Mouse (Mus musculus) MEL (cell line): ENCODE data around the gene Dnaja2.

Experiments
- CTCF ChIP-seq, 3 experiments: IDR thresholded peaks in 2 of 3; conservative IDR thresholded peaks in 1 of 3; 2 replicates each; pipeline ENCODE4 v1.5.1; 2011 to 2012; ENCODE audit warnings: low read length in 3 of 3, low read depth in 2 of 3, mild to moderate bottlenecking in 2 of 3, improper control_type of control experiment in 1 of 3, inconsistent platforms in 1 of 3, mixed read lengths in 1 of 3, moderate library complexity in 1 of 3; ENCODE audit not compliant: control insufficient read depth in 1 of 3, insufficient read depth in 1 of 3, poor library complexity in 1 of 3, severe bottlenecking in 1 of 3
- ELF1 ChIP-seq: IDR thresholded peaks from 2 replicates; pipeline ENCODE4 v1.6.1; 2014; ENCODE audit warnings: low read depth, mild to moderate bottlenecking, inconsistent platforms, low read length, improper control_type of control experiment, moderate library complexity
- EP300 ChIP-seq, 2 experiments: IDR thresholded peaks; 2 replicates each; pipeline ENCODE4 v1.6.1; 2011; ENCODE audit warnings: improper control_type of control experiment in 2 of 2, low read length in 2 of 2, low read depth in 1 of 2, mild to moderate bottlenecking in 1 of 2
- SIN3A ChIP-seq: IDR thresholded peaks from 2 replicates; pipeline ENCODE4 v1.6.1; 2012; ENCODE audit warnings: low read length, improper control_type of control experiment, inconsistent platforms
- TCF12 ChIP-seq: IDR thresholded peaks from 2 replicates; pipeline ENCODE4 v1.6.1; 2014; ENCODE audit warnings: low read depth, mild to moderate bottlenecking, inconsistent platforms, low read length, improper control_type of control experiment, moderate library complexity
- USF1 ChIP-seq: IDR thresholded peaks from 2 replicates; pipeline ENCODE4 v1.6.1; 2014; ENCODE audit warnings: low read depth, mild to moderate bottlenecking, inconsistent platforms, low read length, improper control_type of control experiment, moderate library complexity
- ZC3H11A ChIP-seq: IDR thresholded peaks from 2 replicates; pipeline ENCODE4 v1.6.1; 2012; ENCODE audit warnings: low read depth, mild to moderate bottlenecking, inconsistent platforms, low read length, improper control_type of control experiment
- ZNF384 ChIP-seq: IDR thresholded peaks from 2 replicates; pipeline ENCODE4 v1.6.1; 2012; ENCODE audit warnings: low read depth, mild to moderate bottlenecking, inconsistent platforms, low read length, improper control_type of control experiment

- TF ChIP-seq ELF1 (no peak), ZNF384 (no peak), SIN3A (no peak), CTCF (IDR thresholded peaks at IDR 0.05 in 2 of 3, conservative IDR thresholded peaks at IDR 0.05 in 1 of 3; ENCODE audit: control insufficient read depth in 1 of 3, insufficient read depth in 1 of 3, low read depth in 2 of 3, low read length in 3 of 3, poor library complexity in 1 of 3, severe bottlenecking in 1 of 3) (no peak), TCF12 (no peak), ZC3H11A (no peak), EP300 (IDR thresholded peaks at IDR 0.05; ENCODE audit: low read depth in 1 of 2, low read length in 2 of 2) (no peak), USF1 (no peak)
Observed at GRCm38 (mm10) chr8:85521332-85521731, 33.8 kb downstream of the Dnaja2 start.
